ENCODE assay signal across 24 mouse cellular contexts in the genomic region with DNA sequence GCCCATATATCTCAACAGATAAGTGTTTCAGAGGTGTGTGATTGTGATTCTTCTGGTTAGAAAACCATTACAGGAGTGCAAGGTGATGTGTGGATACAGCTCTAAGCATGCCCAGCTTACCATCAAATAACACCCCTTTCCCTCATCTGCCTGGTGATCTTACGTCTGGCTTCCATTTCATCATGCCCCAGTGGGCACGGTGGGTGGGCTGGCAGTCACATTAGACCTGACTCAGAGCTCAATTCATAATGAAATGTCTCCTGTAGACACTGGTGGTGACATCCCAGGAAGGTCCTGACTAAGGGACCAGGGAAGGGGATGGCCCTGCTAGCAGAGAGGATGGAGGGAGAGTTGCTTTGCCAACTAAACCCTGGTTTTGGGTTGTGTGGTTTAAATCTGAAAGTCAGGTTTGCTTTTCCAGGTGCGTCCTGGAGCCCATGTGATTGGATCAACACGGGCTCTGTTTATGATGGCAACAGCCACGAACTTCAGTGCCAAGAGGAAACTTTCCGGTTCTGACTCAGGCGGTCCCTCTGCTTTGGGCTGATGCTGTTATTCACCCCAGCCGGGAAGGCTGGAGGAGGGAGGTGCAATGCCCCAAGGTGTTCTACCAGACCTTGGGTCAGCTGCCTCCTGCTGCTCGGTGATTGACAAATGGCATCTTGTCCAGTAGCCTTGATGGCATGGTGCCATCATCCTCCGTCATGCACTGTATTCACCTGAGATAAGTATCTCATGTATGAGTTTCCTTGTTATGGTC. TPM values are rescaled to one million over a fixed set of nuclear protein-coding genes. Genes with fewer than 3 reads are reported as not detected.
DNase-seq lines count a peak whose midpoint lies in the region; ATAC-seq lines count a peak whose summit lies in the region.
"Had no signal": no experiment of that assay in that cellular context is flagged by ENCODE, and none has a peak within 500 bp of the region (broad histone marks: within the 10 kb centered on the region; RNA-seq: fewer than 3 reads in every experiment).

No protein-coding gene starts in this region.

- no peaks in the 10 kb centered on the region for H3K27me3 ChIP-seq in hindbrain, embryonic 14.5 days (ENCODE audit: control insufficient read depth, insufficient read depth, low read length)
- H3K27me3 ChIP-seq: forebrain, embryonic 13.5 days; heart, embryonic 15.5 days; hindbrain, embryonic 13.5 days had no signal

- no peak overlapping the region for H3K4me2 ChIP-seq in hindbrain, embryonic 14.5 days (replicated peaks)
- H3K4me2 ChIP-seq: forebrain, embryonic 13.5 days; heart, embryonic 11.5 days; heart, embryonic 15.5 days; hindbrain, embryonic 13.5 days had no signal

- H3K4me3 ChIP-seq in hindbrain, embryonic 14.5 days (replicated peaks; ENCODE audit: low read length), result no peak overlapping the region
- H3K4me3 ChIP-seq: forebrain, embryonic 13.5 days; heart, adult 2 months; heart, embryonic 15.5 days; hindbrain, embryonic 13.5 days had no signal

- no peak overlapping the region for H3K27ac ChIP-seq in hindbrain, embryonic 14.5 days
- H3K27ac ChIP-seq: forebrain, embryonic 13.5 days; heart, adult 2 months; heart, embryonic 15.5 days; hindbrain, embryonic 13.5 days had no signal

- no peaks in the 10 kb centered on the region for H3K36me3 ChIP-seq in hindbrain, embryonic 14.5 days (replicated peaks; ENCODE audit: control insufficient read depth, insufficient read depth)
- H3K36me3 ChIP-seq: G1E; heart, embryonic 15.5 days; hindbrain, embryonic 13.5 days had no signal

- DNase-seq in kidney, adult 11 months, result peak; percentile 45
- no peak for DNase-seq in kidney, adult 18-20 months
- DNase-seq in ovary, postnatal 36 days (ENCODE audit: low spot score), result peak; percentile 6
- no peak for DNase-seq in ovary, postnatal 14 days (ENCODE audit: low spot score)
- DNase-seq in Muller cell, postnatal 12 days (ENCODE audit: inconsistent ontology term), result peak; percentile 71
- peak; percentile 86 for DNase-seq in gonadal fat pad, adult 2 months (ENCODE audit: low read depth)
- DNase-seq in hindbrain, embryonic 14.5 days (ENCODE audit: low spot score), result no peak
- DNase-seq in frontal cortex, postnatal 14 days (ENCODE audit: low spot score in 2 of 2), result no peak
- DNase-seq: adrenal gland, postnatal 14 days; B cell, adult 2 months; cerebellum, adult 18-20 months; cerebellum, adult 9-11 months; forebrain, postnatal 0 days; gastrocnemius, postnatal 36 days; heart, adult 2 months; heart, postnatal 14 days had no signal

- H3K9me3 ChIP-seq in hindbrain, embryonic 14.5 days (ENCODE audit: control insufficient read depth, low read length), result no peaks in the 10 kb centered on the region
- H3K9me3 ChIP-seq: forebrain, embryonic 13.5 days; heart, embryonic 15.5 days; hindbrain, embryonic 13.5 days had no signal

- no peak overlapping the region for H3K9ac ChIP-seq in hindbrain, embryonic 14.5 days
- H3K9ac ChIP-seq: forebrain, embryonic 13.5 days; forebrain, postnatal 0 days; heart, embryonic 15.5 days; hindbrain, embryonic 13.5 days had no signal

- ATAC-seq in hindbrain, embryonic 14.5 days (ENCODE audit: low FRiP score), result no peak
- ATAC-seq: activated CD4-positive, CD25-positive, alpha-beta regulatory T cell, adult 4 months; CD4-positive, CD25-positive, alpha-beta regulatory T cell, adult 4 months; forebrain, embryonic 13.5 days; forebrain, postnatal 0 days; intestine, postnatal 0 days had no signal

- H3K4me1 ChIP-seq in hindbrain, embryonic 14.5 days (replicated peaks; ENCODE audit: control insufficient read depth, insufficient read depth, low read length), result no peaks in the 10 kb centered on the region
- H3K4me1 ChIP-seq: heart, embryonic 15.5 days; hindbrain, embryonic 13.5 days had no signal

- 80% methylated on average over 10 of the region's 10 CpGs for WGBS in hindbrain, embryonic 14.5 days

RNA-seq across cellular contexts. Expression of a gene that starts 9.7 kb away (rescaled TPM):
- 7.1 and 9.9 TPM in 2 replicates for polyA plus RNA-seq in gonadal fat pad, adult 2 months (2012; rRNA removed)
- 1.2 TPM in 2 replicates for polyA plus RNA-seq in hindbrain, embryonic 14.5 days (2014; fragmentation: Nextera tagmentation; extraction: Ambion mirVana)
- polyA plus RNA-seq: G1E had no signal

Comparison
In these comparisons a context has a peak if more than half of its experiments do, and no peak if none do; other contexts are left out.
1. DNase-seq: peak in kidney, adult 11 months (single experiment), ovary, postnatal 36 days (single experiment), Muller cell, postnatal 12 days (single experiment) and gonadal fat pad, adult 2 months (single experiment); none in kidney, adult 18-20 months (single experiment), ovary, postnatal 14 days (single experiment), hindbrain, embryonic 14.5 days (single experiment) and frontal cortex, postnatal 14 days (0 of 2).